Mouse (Mus musculus) c-Kit-positive CD71-positive TER-119-negative erythroid progenitor cells, embryonic 14.5 days (primary cell): ENCODE measurements around the gene Trim11.

Source experiments
- DNase-seq: peaks from one replicate; pipeline ENCODE4 v3.0.0-alpha.2; 2013; ENCODE audit warnings: low read depth

The Trim11 gene

DNA sequence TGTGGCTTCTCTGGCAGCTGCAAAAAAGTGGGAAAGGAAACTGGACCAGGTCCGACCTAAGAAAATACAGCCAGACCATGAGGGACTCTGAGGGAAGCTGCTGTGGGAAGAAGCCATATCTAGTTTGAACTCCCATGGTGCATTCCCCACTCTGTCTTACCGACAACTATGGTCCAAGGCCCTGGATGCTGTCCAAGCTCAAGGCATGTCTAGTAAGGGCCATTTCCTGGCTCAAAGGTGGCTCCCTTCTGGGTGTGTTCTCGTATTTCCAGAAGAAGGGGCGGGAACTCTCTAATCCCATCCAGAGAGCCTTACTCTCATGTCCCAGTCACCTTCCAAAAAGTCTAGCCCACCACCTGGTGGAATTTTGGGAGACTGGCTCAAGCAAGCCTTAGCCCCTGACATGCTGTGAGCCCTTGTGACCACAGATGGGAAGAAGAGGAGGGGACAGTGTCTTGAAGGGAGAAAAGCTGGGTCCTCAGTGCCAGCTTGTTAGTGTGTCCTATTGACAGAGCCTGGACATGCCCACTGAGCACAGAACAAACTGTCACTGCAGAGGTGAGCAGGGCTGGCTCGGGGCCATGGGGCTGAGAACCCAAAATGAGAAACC, 2.6 kb downstream of the Trim11 start:
- DNase-seq, result no peak

DNA sequence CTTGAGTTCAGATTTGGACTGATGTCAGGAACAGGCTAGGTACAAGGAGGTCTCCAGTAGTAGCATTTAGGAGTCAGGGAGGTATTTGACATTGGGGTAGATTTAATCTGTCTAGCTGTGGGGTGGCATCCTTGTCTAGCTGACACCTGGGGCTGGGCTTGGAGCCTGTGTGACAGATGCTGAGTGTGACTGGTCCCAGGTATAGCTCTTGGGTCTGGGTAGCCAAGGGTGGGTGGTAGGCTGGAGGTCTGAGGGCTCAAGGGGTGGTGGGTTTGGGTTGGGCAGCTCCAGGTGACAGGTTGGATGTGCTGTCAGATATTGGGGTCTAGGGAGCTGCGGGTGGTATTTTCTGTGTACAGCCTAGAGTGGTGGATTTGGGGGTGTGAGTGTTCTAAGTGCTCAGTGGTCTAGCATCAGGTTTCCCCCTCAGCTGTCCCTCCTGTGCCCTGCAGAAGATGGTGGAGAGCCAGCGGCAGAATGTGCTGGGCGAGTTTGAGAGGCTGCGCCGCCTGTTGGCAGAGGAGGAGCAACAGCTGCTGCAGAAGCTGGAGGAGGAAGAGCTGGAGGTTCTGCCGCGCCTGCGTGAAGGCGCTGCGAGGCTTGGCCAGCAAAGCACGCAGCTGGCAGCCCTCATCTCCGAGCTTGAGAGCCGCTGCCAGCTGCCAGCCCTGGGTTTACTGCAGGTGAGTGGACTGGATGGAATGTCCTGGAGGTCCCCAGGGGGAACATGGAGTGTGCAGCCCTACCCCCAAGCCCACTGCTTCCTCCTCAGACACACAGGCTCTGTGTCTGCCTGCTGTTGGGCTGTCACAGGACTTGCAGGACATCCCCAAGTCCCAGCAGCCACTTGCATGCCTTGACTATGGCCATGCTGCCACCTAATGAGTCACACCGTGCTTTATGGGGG, 3.9 kb downstream of the Trim11 start:
- DNase-seq, result peak; percentile 25

DNA sequence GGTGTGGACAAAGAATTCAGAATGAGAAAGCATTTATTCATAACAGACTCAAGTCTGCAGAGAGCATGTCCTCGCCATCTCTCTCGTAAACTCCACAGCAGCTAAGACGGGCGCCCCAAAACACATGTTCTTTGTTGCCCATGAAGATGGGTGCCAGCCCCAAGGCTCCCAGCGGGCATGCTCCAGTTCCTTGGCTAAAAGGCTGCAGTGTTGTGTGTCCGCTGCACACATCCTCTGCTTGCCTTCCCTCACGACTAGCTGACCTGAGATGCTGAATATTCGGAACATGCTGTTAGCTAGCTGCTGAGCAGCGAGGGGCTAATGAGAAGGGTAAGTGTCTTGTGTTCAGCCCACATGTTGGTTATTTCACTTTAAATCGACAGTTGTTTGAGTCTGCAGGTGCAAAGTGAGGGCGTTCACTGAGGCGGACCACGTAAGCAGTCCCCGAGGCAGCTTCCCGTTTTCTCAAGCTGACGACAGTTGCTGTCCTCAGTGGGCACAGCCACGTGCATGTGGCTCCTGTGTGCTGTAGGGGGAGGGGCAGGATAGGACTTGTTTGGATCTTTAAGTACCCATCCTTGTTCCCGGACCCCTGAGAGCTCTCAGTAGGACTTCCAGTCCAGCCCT, 4.7 kb downstream of the Trim11 start:
- DNase-seq, result no peak

DNA sequence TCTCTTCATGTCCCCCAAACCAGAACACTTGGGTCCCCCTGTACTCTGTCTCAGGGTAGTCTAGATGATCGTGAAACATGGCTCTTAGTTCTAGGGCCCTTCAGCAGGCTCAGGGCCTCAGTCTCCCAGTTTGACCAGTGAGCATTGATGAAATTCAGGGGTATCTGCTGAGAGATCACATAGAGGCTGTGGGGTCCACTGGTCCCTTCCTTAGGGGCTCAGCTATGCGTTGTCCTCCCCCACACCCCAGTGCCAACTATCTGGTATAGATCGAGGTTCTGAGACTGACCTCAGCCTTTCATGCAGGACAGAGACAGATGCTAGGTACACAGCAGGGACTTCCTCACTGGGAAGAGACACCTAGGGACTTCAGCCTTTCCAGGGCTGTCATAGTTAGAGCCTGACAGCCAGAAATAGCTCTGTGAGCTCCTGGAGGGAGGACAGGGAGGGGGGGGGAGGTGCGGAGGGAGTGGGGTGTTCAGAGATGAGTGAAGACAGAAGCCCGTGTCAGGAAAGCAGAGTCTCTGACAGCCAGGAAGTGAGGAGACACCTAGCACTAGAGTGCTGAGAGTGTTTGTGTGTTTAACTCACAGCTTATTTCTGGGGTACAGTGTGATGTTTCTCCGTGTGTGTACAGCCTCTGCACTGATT, 5.9 kb downstream of the Trim11 start:
- no peak for DNase-seq

DNA sequence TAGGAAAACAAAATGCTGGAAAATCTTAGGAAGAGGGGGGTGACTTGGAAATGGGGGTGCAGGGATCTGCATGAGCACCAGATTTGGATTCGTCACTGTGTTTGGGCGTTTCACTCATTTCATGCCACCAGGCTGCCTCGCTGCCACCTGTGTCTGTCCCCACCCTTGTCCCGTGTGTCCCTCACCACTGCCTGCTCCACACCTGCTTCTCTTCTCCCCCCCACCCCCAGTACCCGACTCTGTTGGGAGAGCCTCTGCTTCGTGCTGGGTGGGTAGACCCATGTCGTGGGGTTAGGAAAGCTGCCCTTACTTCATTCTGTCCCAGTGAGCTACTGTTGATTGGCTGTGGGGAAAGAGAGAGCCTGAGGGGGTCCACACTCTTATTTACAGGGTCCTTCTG, 6.8 kb downstream of the Trim11 start:
- DNase-seq, result no peak

DNA sequence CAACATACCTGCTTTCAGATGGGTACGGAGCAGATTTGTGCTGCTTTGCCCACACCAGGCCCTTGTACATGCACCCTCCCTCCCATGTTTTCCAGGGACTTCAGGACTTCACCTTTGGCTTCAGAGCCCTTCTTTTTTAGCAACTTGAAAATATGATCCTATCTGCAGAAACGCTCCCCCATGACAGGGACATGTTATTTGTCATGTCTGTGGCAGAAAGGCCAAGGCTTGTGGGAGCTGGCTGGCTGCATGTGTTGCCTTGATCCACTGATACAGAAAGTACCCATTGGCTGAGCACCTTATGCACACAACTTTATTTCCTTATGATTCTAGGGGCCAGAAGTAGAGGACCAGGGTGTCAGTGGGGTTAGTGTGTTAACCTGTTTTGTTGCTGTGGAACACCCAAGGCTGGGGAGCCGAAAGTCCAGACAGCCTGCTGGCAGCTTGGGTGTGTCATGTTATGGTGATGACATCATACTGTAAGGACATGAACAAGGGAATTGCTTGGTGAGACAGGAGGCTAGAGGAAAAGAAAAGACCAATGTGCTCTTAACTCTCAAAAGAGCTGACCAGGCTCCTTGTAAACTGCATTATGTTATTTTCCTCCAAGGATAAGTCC, 7.5 kb downstream of the Trim11 start:
- DNase-seq, result no peak

DNA sequence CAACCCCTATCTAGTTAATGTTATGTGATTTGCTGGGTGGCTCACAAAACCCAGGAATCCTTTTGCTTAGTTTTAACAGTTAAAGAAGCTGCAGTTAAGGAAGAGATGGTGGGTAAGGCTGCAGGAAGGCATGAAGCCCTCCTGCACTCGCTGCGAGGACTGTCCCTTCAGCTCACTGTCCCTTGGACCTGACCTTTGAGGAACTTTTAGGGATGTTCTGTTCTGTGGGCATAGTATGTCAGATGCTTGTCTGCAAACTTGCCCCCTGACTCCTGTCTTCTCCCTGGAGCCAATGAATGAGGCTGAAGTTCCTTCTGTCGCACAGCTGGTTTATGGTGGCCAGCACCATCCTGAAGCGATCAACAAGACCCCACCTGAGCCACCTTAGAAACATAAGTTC, 11.3 kb downstream of the Trim11 start:
- DNase-seq, result no peak

DNA sequence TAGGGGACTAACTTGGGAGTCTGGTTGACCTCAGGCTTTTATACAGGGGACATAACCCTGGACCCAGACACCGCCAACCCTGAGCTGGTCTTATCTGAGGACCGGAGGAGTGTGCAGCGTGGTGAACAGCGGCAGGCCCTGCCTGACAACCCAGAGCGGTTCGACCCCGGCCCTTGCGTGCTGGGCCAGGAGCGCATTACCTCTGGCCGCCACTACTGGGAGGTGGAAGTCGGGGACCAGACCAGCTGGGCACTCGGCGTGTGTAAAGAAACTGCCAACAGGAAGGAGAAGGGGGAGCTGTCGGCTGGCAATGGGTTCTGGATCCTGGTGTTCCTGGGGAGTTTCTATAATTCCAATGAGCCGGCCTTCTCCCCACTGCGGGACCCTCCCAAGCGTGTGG, 12.2 kb downstream of the Trim11 start:
- no peak for DNase-seq

DNA sequence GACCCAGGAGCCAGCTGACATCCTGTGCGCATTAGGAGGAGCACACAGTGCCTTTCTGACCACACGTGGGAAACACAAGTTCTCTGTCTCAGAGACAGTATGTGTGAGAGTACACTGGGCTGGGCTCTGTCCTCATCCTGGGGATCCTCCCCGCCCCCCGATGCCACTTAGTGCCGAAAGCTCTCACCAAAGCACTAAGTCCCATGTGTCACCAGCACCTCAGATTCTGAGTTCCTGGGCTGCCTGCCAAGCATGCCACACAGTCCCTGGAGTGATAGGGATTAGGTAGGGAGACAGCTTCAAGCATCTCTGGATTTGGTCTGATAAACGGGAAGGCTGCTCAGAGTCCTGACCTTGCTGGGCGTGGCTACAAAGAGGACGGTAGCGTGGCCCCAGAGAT, 12.9 kb downstream of the Trim11 start:
- no peak for DNase-seq

DNA sequence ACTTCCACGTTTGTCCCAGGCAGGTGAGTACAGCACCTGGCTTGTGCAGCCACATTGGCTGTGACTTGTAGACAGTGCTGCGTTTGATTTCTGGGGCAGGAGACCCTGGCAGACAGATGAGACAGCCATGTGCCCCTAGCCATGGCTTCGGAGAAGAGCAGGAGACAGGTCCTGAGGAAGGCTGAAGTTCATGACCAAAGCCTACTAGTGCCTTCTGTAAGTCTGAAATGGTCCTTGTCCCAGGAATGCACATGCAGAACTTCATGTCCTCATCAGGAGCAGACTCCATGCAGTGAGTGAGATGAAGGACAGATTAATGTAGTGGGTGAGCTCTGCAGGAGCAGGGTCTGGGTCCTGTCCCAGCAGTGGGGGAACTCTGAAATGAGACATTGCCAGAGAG, 14.0 kb downstream of the Trim11 start:
- no peak for DNase-seq

DNA sequence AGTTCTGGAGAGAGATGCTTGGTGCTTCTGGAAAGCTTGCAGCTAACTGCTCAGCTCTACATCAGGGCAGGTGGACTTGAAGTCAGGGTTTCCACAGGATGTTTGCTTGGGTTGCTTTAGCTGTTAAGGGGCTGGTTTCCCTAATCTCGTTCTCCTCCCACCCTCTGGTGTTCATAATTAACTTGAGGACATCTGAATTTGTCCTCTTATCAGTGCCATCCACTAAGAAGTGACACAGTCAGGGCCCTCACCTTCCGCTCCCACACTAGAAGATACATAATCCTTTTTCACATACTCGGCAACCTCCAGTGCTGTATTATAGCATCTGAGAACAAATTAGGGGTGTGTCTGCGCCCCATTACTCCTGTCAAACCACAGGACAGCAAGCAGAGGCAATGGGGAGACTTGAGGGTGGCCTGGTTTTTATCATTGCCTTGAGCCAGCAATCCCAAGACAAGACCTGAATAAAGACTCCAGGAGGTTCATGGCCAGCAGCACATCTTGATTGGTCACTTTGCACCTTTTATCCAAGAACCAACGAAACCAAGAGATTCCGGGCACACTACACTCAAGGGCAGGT, 15.3 kb downstream of the Trim11 start:
- no peak for DNase-seq

DNA sequence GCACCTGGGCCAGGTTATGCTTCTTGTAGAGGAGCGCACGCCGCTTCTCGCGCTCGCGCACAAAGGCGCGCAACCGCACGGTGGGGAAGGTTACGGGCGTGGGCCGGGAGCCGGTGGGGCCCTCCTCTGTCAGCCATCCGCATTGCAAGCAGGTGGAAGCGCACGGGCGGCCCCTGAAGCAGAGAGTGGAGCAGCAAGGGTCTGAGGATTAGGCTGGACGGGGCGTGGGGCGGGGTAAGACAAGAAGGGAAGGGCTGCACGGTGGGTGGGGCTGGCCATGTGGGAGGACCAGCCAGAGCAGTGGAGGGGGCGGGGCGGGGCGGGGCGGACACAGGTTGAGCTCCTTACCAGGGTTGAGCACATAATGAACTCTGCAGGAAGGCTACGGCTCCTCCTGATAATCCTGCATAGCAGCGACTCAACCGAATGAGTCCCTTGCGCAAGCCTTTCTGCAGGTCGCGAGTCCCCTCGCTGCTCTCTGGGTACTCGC, 16.5 kb downstream of the Trim11 start:
- no peak for DNase-seq

DNA sequence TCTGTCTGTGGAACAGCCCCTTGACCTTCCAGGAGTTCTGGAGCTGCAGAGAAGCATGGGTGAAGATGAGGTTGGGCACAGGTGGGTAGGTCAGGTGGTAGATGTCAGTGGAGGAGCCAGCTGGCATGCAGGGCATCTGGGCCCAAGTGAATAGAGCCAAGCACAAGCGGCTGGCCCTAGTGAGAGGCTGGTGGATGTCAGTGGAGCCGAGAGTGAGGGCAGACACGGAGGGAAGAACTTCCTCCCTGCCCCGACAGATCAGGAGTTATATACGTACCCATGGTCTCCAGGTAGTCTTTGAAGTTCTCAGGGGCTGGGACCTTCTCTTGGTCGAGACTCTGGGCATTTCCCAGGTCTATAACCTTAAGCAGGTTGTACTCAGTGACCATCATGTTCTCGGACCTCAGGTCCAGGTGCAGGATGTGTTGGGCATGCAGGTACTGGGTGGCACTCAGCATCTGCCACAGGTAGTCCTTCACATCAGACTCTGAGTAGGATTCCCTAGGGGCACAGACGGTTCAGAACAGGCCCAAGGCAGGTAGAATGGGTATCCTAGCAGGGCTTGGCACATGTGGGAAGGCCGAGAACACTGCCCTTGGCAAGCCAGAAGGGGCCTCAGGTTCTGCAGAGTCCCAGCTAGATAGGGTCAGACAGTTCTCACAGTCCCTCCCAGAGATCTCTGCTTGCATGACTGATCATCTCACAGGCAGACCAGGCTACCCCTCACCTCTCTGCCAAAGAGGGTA, 17.3 kb downstream of the Trim11 start:
- no peak for DNase-seq

DNA sequence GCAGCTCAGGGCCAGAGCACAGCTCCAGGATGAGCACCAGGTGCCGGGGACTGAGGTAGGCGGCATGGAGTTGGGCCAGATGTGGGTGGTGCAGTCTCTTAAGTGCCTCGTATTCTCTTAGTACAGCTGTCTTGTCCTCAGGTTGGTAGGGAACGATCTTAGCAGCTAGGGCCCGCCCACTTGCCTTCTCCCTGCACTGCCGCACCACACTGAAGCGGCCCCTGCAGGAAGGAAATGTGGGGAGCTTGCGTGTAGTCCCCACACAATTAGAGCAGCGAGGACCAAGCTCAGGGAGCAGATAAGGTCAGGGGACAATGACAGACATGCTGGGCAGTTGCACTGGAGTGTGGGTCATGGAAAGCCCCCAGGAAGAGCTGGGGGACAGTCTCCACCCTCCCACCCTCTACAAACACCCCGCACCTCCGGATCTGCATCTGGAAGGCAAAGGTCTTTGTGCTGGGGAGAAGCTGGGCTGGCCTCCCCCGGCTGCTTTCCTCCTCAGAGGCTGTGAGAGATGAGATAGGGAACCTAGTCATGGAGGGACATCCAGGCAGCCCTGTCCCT, 18.0 kb downstream of the Trim11 start:
- DNase-seq, result no peak

DNA sequence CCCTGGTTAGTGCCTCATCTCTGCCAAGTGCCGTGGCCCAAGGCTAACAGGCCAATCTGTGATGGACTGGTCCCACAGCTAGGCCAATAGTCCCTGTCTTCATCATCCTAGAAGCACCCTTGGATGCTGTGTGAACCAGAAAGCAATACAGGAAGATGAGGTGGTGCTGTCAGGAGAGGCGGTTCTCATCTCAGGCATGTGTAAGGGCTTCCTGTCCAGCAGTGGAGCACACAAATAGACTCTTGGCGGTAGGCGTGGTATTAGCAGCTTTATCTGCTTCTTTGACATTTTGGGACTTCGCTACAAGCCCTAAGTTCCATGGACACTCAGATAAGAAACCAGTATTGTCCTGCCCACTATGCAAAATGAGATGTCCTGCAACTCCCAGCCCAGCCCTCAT, 19.6 kb downstream of the Trim11 start:
- DNase-seq, result no peak

DNA sequence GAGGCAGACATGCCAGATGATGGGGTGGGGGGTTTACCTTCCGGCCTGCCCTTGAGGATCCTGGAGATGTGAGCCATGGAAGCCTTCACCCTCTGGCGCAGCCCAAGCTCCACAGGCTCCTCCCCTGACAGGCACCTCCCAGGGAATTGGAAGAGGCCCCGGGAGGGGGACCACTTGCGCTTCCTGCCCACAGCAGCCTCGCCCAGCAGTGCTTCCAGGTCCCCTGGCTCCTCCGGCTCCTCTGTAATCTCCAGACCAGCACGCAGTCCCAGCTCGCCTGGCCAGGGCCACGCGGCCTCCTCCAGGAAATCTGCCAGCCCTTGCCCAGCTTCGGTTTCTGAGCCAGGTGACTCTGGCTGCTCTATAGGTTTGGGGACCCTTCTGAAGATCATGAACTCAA, 21.3 kb downstream of the Trim11 start:
- no peak for DNase-seq

DNA sequence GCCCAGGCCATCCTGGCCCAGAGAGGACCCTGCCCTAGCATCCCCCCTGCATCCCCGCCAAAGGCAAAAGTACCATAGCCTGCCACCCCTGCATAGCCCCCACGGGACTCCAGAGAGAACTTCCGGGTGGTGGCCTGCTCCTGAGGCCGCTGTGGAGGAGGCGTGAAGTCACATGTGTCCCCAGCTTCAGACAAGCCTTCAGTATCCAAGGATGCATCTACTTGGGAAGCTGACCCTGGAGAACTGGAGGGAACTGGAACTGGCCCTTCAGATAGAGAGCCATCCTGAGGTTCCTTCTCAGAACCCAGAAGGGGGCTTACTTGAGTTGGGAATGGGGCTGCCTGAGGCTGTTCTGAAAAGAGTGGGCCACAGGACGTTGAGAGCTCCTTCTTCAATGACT, 21.9 kb downstream of the Trim11 start:
- DNase-seq, result no peak

DNA sequence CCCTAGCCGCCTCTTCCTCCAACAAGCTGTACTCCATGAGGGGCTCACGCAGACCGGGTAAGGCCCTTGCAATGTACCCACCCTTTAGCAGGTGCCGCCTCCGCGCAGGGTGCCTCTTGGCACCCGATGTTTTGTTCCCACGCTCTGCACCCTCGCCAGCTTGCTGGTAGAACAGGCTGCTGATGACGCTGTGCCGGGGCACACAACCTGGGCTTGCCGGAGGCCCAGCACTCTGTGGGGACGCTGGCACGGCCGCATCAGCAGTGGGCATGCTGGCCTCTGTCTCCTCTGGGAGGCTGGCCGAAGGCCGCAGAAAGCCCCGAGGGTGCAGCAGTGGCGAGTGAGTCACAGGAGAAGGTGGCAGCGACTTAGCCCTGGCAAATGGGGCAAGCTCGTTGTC, 22.7 kb downstream of the Trim11 start:
- DNase-seq, result no peak

DNA sequence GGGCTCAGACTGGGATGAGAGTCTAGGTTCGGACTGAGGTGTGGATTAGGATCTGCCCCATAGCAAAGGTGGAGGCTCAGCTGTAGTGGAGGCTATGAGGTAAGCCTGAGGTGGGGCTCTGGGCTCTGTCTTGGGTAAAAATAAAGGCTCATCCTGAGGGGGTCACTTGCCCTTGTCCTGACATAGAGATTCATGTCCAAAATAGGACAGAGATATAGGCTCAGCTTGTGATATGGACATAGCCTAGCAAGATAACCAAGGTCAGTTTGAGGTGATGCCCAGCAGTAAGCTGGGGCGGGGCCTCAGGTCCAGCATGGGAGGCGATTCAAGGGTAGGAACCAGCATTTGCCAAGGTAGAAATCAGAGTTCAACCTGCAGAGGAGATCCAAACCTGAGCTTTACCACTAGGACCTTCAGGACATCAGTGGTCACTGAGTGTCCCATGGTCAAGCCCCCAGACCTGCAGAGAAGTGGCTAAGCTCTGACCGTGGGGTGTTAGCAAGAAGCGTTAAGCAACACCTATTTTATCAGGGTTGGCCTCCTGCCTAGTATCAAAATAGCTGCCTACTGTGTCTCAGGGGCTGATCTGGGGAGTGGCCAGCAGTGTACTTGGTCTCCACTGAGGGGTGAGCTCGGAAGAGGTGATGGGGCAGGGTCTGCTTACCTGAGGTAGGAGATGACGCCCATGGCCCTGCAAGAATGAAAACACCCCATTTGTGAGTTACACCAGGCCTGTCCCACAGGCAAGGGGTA, 24.6 kb downstream of the Trim11 start:
- no peak for DNase-seq

DNA sequence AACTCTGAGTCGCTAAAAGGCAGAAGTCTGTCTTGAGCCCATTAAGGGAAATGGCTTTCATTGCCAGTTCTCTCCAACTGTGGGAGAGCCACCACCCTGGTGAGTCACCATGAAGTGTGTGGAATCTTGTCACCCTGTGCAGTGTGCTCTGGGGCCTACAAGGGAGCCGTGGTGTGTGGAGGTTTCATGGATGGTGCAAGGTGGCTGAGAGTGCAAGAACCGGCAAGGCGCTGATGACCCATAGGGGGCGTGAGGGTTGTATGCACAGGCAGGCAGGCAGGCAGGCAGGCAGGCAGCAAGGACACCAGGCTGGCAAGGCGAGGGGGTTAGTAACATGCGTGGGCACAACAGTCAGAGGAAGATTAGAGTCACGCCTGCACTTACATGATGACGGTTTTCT, 37.2 kb downstream of the Trim11 start:
- no peak for DNase-seq
